Mouse (Mus musculus): ENCODE results near the gene Ahdc1. TPM values are rescaled to one million over a fixed set of nuclear protein-coding genes. Genes with fewer than 3 reads are reported as not detected.

Gene Ahdc1
- polyA plus RNA-seq, 1 experiment from 2014 or later, result 5.3 TPM

DNA sequence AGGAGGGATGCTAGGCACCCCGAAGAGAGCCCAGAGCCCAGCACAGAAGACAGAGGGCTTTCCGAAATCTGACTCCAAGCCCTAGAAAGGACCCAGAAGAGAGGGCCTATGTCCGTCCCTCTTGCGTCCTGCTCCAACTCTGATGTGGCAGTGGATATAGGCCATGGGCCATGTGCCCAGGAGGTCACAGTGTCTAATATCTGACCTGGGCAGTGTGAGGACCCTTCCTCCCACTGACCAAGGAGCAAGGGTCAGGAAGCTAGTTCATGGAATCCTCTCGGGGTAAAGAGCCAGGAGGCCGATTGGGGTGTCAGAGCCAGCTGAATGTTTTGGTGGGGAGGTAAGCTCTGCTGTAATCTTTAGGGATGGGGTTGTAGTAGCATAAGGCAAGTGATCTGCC, 17.8 kb downstream of the Ahdc1 start:
- no peak overlapping the region for H3K4me3 ChIP-seq (ENCODE audit: low read length)
- no peak overlapping the region for H3K9ac ChIP-seq (ENCODE audit: low read depth, low read length)
- no peak overlapping the region for H3K27ac ChIP-seq (ENCODE audit: low read length)
- H3K36me3 ChIP-seq (ENCODE audit: control insufficient read depth, insufficient read depth, low read length), result no peaks in the 10 kb centered on the region
- H3K4me2 ChIP-seq (ENCODE audit: low read depth, low read length), result no peak overlapping the region
- WGBS, result 81% methylated on average over 6 of the region's 6 CpGs
- no peaks in the 10 kb centered on the region for H3K27me3 ChIP-seq (replicated peaks; ENCODE audit: control insufficient read depth, insufficient read depth, low read length)
- ATAC-seq, result no peak
- peaks cover 48% of the 10 kb centered on the region for H3K4me1 ChIP-seq (ENCODE audit: control insufficient read depth, insufficient read depth, low read length)
- no peaks in the 10 kb centered on the region for H3K9me3 ChIP-seq (ENCODE audit: control insufficient read depth, low read length)

DNA sequence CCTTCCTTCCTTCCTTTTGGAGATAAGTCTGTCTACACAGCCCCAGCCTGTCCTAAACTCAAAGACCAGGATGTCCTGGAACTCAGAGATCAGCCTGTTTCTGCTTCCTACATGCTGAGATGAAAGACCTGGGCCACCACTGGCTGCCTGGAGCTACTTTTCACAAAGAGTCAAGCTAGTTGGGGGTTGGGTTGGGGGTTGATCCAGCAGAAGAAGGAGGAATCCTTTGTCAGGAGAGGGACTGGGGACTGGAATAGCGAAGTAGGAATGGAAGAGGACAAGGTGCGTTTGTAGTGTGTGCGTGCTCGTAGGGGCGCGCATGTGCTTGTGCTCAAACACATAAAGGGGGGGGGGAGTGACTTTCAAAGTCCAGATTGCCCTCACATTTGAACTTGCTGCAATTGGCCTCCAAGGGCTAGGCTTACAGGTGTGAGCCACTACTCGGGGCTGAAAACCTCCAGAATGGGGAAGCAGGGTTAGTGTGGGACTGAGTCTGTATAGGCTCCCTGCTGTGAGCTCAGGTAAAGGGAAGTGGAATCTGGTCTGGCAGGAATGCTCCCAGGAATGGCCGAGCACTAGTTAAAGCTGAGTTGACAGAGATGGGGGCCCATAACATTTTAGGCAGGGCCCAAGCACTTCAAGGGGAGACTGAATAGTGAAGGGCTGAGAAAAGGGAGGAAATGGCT, 21.5 kb downstream of the Ahdc1 start:
- no peak for ATAC-seq
- 90% methylated on average over 8 of the region's 8 CpGs for WGBS
- Histone ChIP-seq H3K4me3 (ENCODE audit: low read length) (no peak overlapping the region), H3K9me3 (ENCODE audit: control insufficient read depth, low read length) (no peaks in the 10 kb centered on the region), H3K4me1 (ENCODE audit: control insufficient read depth, insufficient read depth, low read length) (peaks cover 24% of the 10 kb centered on the region), H3K27me3 (replicated peaks; ENCODE audit: control insufficient read depth, insufficient read depth, low read length) (no peaks in the 10 kb centered on the region), H3K9ac (ENCODE audit: low read depth, low read length) (no peak overlapping the region), H3K36me3 (ENCODE audit: control insufficient read depth, insufficient read depth, low read length) (no peaks in the 10 kb centered on the region), H3K27ac (ENCODE audit: low read length) (no peak overlapping the region; the same call in 1 of the 2 replicates), H3K4me2 (ENCODE audit: low read depth, low read length) (no peak overlapping the region)

DNA sequence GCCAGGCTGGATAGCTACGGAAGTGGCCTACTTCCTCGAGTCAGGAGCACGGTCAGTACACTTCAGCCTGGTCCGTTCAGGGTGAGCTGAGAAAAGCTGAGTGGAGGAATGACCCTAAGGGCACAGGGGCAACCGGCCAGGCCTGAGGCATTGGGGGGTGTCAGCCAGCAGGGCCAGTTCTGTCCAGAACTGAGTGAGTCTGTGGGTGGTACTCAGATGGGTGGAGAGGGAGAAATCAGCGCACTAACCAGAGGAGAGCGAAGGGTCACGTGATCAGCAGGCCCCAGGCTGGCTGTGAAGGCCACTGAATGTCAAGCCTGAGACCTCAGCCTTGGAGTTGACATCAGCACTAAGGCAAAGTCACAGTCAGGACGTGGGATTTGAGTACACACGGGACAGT, 23.4 kb downstream of the Ahdc1 start:
- no peak overlapping the region for H3K27ac ChIP-seq (ENCODE audit: low read length)
- H3K9me3 ChIP-seq (ENCODE audit: control insufficient read depth, low read length), result no peaks in the 10 kb centered on the region
- no peak overlapping the region for H3K9ac ChIP-seq (ENCODE audit: low read depth, low read length)
- ATAC-seq, result no peak
- H3K36me3 ChIP-seq (ENCODE audit: control insufficient read depth, insufficient read depth, low read length), result no peaks in the 10 kb centered on the region
- 72% methylated on average over 10 of the region's 10 CpGs for WGBS
- peaks cover 19% of the 10 kb centered on the region for H3K4me1 ChIP-seq (ENCODE audit: control insufficient read depth, insufficient read depth, low read length)
- H3K4me2 ChIP-seq (ENCODE audit: low read depth, low read length), result no peak overlapping the region
- H3K4me3 ChIP-seq (ENCODE audit: low read length), result no peak overlapping the region
- no peaks in the 10 kb centered on the region for H3K27me3 ChIP-seq (replicated peaks; ENCODE audit: control insufficient read depth, insufficient read depth, low read length)

DNA sequence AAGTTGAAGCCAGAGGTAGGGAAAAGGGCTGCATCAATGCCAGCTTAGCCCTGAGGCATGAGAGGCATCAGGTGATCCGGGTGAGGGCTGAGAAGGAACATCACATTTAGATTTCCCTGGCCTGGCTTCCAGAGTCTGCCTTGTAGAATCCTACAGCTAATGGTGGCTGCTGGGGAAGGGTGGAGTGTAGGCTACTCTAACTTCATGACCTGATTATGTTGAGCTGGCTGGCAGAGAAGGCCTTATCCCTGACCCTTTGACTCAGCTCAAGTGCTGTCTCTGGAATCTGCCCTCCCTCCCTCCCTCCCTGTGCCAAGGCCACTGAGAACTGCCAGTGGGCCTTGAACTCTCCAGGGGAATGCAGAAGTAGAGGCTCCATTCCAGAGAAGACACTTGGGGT, 24.4 kb downstream of the Ahdc1 start:
- Histone ChIP-seq H3K4me1 (ENCODE audit: control insufficient read depth, insufficient read depth, low read length) (peaks cover 21% of the 10 kb centered on the region), H3K4me3 (ENCODE audit: low read length) (no peak overlapping the region), H3K9me3 (ENCODE audit: control insufficient read depth, low read length) (no peaks in the 10 kb centered on the region), H3K27ac (ENCODE audit: low read length) (no peak overlapping the region), H3K27me3 (replicated peaks; ENCODE audit: control insufficient read depth, insufficient read depth, low read length) (no peaks in the 10 kb centered on the region), H3K9ac (ENCODE audit: low read depth, low read length) (no peak overlapping the region), H3K36me3 (ENCODE audit: control insufficient read depth, insufficient read depth, low read length) (no peaks in the 10 kb centered on the region), H3K4me2 (ENCODE audit: low read depth, low read length) (no peak overlapping the region)
- no peak for ATAC-seq
- WGBS, result 70% methylated on average over 1 of the region's 1 CpGs

DNA sequence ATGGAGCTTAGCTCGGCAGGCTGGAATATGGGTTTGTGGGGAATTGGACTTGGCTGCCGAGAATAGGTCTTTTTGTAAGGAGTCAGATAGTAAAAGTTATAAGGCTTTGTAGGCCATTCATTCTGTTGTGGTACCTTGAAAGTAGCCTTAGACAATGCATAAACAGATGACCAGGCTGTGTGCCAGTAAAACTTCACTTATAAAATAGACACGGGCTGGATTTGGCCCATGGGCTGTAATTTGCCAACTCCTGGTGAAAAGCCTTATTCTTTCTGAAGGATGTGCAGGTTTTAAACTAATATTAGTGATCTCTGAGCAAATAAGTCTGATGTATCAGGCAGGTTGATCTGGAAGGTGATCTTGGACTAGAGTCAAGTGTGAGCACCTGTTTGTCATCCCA, 24.9 kb downstream of the Ahdc1 start:
- Histone ChIP-seq H3K9me3 (ENCODE audit: control insufficient read depth, low read length) (no peaks in the 10 kb centered on the region), H3K27ac (ENCODE audit: low read length) (no peak overlapping the region), H3K4me2 (ENCODE audit: low read depth, low read length) (no peak overlapping the region), H3K9ac (ENCODE audit: low read depth, low read length) (no peak overlapping the region), H3K27me3 (replicated peaks; ENCODE audit: control insufficient read depth, insufficient read depth, low read length) (no peaks in the 10 kb centered on the region), H3K4me3 (ENCODE audit: low read length) (no peak overlapping the region), H3K4me1 (ENCODE audit: control insufficient read depth, insufficient read depth, low read length) (peaks cover 26% of the 10 kb centered on the region), H3K36me3 (ENCODE audit: control insufficient read depth, insufficient read depth, low read length) (no peaks in the 10 kb centered on the region)
- WGBS, result 66% methylated on average over 3 of the region's 3 CpGs
- ATAC-seq, result no peak

DNA sequence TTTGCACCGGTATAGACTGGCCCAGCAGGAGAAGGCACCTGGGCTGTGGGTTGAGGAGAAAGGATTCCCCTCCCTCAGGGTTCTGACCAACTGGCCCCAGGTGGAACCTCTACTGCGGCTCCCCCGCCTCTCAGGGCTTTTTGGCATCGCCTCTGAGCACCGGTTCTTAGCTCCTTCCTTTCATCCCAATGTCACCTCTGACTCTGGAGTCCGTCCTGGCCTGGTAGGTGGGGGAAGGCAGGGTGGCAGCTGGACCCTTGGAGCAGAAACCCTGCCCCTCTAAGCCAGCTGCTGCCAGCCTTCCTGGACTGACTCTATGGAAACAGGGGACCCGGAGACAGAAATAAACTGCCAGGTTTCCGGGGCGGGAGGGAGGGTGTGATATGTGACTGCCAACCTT, 26.2 kb downstream of the Ahdc1 start:
- 51% methylated on average over 9 of the region's 9 CpGs for WGBS
- Histone ChIP-seq H3K36me3 (ENCODE audit: control insufficient read depth, insufficient read depth, low read length) (no peaks in the 10 kb centered on the region), H3K4me1 (ENCODE audit: control insufficient read depth, insufficient read depth, low read length) (peaks cover 38% of the 10 kb centered on the region), H3K9me3 (ENCODE audit: control insufficient read depth, low read length) (no peaks in the 10 kb centered on the region), H3K4me3 (ENCODE audit: low read length) (no peak overlapping the region), H3K9ac (ENCODE audit: low read depth, low read length) (no peak overlapping the region), H3K27me3 (replicated peaks; ENCODE audit: control insufficient read depth, insufficient read depth, low read length) (no peaks in the 10 kb centered on the region), H3K4me2 (ENCODE audit: low read depth, low read length) (no peak overlapping the region), H3K27ac (ENCODE audit: low read length) (no peak overlapping the region)
- no peak for ATAC-seq

DNA sequence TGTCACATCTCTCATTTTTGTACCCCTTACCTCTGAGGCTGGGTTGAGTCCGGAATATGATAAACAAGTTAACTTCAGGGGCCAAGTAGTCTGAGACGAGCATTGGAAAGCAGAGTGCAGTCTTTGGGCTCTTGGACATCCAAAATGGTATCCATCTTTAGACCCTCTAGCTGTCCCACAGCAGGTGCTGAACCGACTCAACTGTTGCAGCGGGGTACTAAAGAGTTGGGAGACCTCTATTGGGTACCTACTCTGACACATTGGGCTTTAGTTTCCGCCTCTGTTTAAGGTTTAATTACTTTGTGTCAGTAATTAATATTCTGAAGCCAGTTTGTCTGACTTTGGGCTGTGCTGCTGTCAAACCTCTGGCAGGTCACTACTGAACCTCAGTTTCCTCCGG, 26.7 kb downstream of the Ahdc1 start:
- Histone ChIP-seq H3K4me2 (ENCODE audit: low read depth, low read length) (peak overlapping the region; percentile 100), H3K36me3 (ENCODE audit: control insufficient read depth, insufficient read depth, low read length) (no peaks in the 10 kb centered on the region), H3K9ac (ENCODE audit: low read depth, low read length) (no peak overlapping the region), H3K4me3 (ENCODE audit: low read length) (peak overlapping the region; percentile 66), H3K27me3 (replicated peaks; ENCODE audit: control insufficient read depth, insufficient read depth, low read length) (no peaks in the 10 kb centered on the region), H3K9me3 (ENCODE audit: control insufficient read depth, low read length) (no peaks in the 10 kb centered on the region), H3K4me1 (ENCODE audit: control insufficient read depth, insufficient read depth, low read length) (peaks cover 43% of the 10 kb centered on the region), H3K27ac (ENCODE audit: low read length) (no peak overlapping the region)
- WGBS, result 42% methylated on average over 6 of the region's 6 CpGs
- no peak for ATAC-seq

DNA sequence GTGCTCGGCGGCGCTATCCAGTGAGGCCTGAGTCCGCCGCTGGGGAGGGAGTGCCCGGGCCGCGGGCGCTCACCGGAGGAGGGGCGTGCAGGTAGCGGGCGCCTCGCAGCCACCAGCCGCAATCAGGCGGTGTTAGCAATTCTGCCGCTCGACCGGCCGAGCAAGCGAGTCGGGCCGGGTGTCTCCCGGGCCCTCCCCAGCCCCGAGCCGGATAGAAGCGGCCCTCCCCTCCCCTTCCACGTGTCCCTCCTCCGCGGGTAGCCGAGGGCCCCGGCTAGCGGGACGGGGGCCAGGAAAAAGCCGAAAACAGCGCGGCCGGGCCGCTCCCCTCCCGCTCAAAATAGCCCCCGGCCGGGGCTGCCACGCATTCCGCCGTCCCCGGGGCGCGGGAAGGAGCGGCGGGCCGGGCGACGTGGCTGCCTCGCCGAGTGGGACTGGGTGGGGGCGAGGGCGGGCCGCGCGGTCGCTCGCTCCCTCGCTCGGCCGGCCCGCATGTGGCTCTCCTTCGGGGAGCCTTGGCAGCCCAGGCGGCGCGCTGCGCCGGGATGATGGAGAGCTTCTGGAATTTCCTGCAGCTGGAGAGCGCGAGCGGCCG, 27.6 kb downstream of the Ahdc1 start:
- peak overlapping the region; percentile 66 for H3K4me3 ChIP-seq (ENCODE audit: low read length)
- H3K9ac ChIP-seq (ENCODE audit: low read depth, low read length), result peak overlapping the region; percentile 78
- peak overlapping the region; percentile 88 for H3K27ac ChIP-seq (ENCODE audit: low read length)
- no peaks in the 10 kb centered on the region for H3K9me3 ChIP-seq (ENCODE audit: control insufficient read depth, low read length)
- H3K4me1 ChIP-seq (ENCODE audit: control insufficient read depth, insufficient read depth, low read length), result peaks cover 51% of the 10 kb centered on the region
- H3K27me3 ChIP-seq (replicated peaks; ENCODE audit: control insufficient read depth, insufficient read depth, low read length), result no peaks in the 10 kb centered on the region
- H3K4me2 ChIP-seq (ENCODE audit: low read depth, low read length), result peak overlapping the region; percentile 100
- H3K36me3 ChIP-seq (ENCODE audit: control insufficient read depth, insufficient read depth, low read length), result no peaks in the 10 kb centered on the region
- peak; percentile 72 for ATAC-seq
- WGBS, result under 1% methylated on average over 70 of the region's 76 CpGs

DNA sequence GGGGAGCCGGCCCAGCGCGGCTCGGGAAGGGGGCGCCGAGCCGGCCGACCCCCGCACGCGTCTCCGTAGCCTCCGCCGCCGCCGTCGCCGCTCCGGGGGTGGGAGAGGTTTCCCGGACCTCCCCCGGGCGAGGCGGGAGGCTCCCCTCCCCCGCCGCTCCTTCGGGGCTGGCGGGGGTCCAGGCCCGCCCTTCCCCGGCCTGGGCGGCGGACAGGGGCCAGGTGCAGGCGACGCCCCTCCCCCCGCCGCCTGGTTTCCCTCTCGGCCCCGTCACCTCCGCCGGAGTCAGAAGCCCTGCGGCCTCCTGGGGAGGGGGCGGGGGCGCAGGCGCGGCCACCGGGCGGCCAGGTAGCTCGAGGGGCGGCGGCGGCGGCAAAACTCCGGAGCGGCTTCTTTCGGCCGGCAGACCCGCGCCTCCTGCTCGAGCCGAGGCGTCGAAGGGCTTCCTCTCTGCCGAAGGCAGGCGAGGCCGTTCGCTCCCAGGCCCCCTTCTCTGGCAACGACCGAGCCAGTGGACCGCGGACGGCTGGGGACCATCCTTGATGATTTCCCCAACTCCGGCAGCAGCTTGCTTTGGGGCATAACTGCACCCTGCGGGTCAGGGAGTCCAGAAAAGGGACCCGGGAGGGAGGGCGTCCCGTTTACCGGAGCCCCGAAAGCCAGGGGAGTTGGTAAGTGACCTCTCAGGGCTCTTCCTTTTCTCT, 28.2 kb downstream of the Ahdc1 start:
- 3% methylated on average over 54 of the region's 77 CpGs for whole genome bisulfite sequencing
- Histone ChIP-seq H3K27me3 (replicated peaks; ENCODE audit: control insufficient read depth, insufficient read depth, low read length) (no peaks in the 10 kb centered on the region), H3K27ac (ENCODE audit: low read length) (peak overlapping the region; percentile 88), H3K9me3 (ENCODE audit: control insufficient read depth, low read length) (no peaks in the 10 kb centered on the region), H3K4me2 (ENCODE audit: low read depth, low read length) (peak overlapping the region; percentile 100), H3K36me3 (ENCODE audit: control insufficient read depth, insufficient read depth, low read length) (no peaks in the 10 kb centered on the region), H3K4me3 (ENCODE audit: low read length) (peak overlapping the region; percentile 66), H3K4me1 (ENCODE audit: control insufficient read depth, insufficient read depth, low read length) (peaks cover 57% of the 10 kb centered on the region), H3K9ac (ENCODE audit: low read depth, low read length) (peak overlapping the region; percentile 78)
- peak; percentile 24 for ATAC-seq

All from intestine, embryonic 16.5 days (tissue).